Mouse (Mus musculus): ENCODE measurements at regions not wholly inside any gene's neighbourhood (a gene's known extent, or its start where the extent isn't known, plus 50 kb on each side); places are given as distances from the start of the nearest gene placed in this dataset.
"Not testable (repeated sequence)": the region's sequence is repeated elsewhere in the genome, so short reads cannot be mapped to it uniquely, and the experiment has no call there.

- DNase-seq (ENCODE audit: low spot score in 2 of 2) = no peak
Measured at GRCm38 (mm10) chr2:107468671-107469070, 178.2 kb downstream of the Kcna4 start.

DNA sequence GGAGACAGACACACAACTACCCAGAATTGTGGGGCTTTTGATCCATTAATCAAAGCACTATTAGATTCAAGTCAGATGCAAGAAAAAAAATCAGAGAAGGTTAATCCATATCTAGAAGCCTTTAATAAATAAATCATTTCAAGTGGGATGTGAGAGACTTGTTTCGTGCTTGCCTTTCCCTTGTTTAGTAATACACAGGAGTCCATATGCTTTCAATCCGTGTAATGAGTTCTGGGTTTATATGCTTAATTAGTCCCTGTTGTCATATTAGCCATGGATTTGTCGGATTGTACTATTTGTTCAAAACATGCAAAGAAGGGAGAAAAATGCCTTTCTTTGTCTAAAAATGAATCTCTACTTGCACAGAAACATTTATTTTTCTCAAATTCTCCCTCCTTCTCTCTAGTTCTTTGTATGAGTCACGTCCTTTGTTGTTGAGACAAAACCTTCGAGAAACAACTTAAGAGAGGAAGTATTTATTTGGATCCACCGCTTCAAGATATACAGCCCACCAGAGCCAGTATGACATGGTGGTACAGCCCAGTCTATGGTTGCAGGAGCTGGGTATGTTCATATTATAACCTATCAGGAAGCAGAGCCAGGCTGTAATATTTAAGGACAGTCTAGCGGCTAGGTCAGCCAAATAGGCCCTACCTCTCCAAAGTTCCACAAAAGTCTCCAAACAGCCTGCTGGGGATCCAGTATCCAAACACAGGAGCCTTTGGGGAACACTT, 213.4 kb downstream of the Kcna4 start:
- no peak for DNase-seq (ENCODE audit: low spot score in 2 of 2)

DNA sequence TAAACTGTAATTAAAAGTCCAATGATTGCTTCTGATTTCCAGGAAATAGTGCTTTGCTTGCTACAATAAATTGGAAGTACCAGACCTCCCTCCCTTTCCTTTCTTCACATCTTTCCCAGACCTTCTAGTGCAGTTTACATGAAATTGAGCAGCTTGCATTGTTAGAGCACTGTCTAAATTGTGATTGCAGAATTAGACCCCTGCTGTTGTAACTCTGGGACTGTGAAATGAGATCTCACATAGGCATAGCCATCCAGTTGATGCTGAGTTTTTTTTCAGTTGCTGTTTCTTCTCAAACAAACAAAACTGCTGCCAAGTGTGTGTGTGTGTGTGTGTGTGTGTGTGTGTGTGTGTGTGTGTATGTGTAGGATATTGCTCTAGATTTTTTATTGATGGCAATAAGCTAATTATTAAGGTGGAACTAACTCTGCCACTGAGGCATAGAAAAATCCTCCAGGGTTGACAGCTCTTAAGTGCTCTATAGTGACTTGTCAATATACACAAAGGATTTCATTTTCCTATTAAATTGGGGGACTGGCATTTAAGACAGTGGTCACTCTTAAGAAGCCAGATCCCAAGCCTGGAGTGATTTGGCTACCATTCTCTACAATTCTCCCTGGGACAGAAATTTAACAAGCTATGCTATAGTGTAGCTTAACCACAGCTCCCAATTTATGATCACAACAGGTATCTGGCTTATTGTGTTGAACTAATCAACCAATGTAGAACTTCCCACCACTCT, 217.2 kb downstream of the Kcna4 start:
- DNase-seq (ENCODE audit: low spot score in 2 of 2) = no peak

DNA sequence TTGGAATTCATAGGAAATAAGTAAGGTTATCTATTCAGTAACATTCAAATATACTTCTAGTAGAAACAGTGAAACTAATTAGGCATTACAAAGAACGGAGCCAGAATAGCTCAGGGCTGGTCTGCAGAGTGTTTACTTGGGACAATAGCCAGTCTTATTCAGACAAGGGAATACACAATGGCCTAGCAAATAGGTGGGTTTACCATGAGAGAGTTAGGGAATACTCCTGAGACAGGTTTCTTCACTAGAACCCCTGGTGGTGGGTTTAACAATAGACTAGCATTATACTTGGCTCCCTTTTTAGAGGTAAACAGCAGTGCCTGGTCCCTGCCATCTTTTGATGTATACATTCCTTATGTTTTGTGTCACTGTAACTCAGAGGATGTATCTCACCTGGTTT, 225.0 kb downstream of the Kcna4 start:
- not testable (repeated sequence) for DNase-seq (ENCODE audit: low spot score in 2 of 2)

- DNase-seq (ENCODE audit: low spot score in 2 of 2) = no peak
Measured at GRCm38 (mm10) chr2:107518107-107518506, 227.7 kb downstream of the Kcna4 start.

GRCm38 (mm10) chr2:107518759-107519158, 228.3 kb downstream of the Kcna4 start:
- DNase-seq (ENCODE audit: low spot score in 2 of 2) = no peak

- peak; percentile 59 to 68 for DNase-seq (ENCODE audit: low spot score in 2 of 2)
Measured at GRCm38 (mm10) chr2:107519326-107519725, 228.9 kb downstream of the Kcna4 start.

GRCm38 (mm10) chr2:107519761-107520160, 229.3 kb downstream of the Kcna4 start:
- DNase-seq (ENCODE audit: low spot score in 2 of 2) = peak; percentile 67 to 75

DNA sequence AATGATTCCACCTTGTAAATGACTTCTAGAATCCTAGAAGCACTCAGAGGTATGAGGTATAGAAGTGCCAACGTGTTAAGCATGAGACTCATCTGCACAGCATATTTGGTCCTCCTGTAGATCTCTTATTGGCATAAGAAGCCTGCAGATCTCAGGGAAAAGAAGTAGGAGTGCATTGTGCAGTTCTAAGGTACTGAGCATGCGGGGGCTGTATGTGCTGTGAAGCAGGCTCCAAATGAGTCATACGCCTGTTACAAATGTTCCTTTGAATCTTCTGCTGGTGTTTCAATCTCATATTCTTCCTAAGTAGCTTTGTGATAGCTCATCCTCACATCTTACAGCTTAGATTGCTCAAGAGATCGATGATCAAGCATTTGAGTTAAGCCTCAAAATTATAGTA, 252.7 kb downstream of the Kcna4 start:
- DNase-seq (ENCODE audit: low spot score in 2 of 2) = peak; percentile 25 to 41

GRCm38 (mm10) chr2:107552569-107552968, 262.1 kb downstream of the Kcna4 start:
- no peak for DNase-seq (ENCODE audit: low spot score in 2 of 2)

DNA sequence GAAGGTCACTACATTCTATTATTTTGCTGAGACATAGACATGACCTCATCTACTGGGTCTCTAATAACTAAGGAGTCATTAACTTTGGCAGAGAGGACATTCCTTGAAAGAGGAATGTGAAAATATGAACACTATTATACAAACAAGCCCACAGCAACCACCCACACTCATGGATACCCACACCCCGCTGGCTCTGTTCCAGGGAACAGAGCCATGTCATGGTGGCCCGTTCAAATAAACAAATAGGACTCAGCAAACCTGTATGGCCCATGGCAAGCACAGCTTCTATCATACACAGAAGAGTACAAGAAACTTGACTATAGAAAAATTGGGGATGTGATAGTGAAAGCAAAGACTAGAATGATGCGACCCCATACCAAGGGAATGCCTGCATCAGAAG, 265.8 kb downstream of the Kcna4 start:
- no peak for DNase-seq (ENCODE audit: low spot score in 2 of 2)

- no peak for DNase-seq (ENCODE audit: low spot score in 2 of 2)
Measured at GRCm38 (mm10) chr2:107569618-107570017, 279.2 kb downstream of the Kcna4 start.

DNA sequence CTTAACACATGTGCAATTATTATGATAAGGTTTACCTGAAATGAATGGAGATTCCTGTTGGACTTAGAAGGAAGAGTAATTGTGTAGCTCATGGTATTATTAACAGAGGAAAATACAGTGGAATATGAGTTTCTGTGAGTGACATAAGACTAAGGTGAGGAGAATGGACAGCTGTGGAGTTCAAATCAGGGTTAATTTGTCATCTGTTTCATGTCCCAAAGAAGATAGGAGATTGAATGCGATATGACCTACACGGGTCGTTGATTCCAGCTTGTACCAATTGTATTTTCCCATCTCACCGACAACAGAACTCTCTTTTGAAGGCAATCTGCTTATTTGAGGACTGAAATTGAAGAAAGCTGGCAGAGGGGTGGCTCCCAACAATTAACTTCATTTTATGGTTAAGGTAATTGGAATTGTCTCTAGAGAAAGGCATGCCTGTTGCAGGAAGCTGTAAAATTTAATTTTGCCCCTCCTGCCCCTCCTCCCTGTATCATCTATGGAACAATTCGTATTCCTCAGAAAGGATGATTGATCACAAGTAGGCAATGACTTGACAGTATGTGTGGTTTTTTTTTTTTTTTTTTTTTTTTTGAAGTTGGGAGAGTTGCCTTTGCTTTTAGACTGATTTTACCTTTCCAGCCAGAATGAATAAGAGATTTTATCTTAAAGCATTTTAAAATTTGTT, 319.6 kb downstream of the Kcna4 start:
- DNase-seq (ENCODE audit: low spot score in 2 of 2) = no peak

- DNase-seq (ENCODE audit: low spot score in 2 of 2) = no peak
Measured at GRCm38 (mm10) chr2:107611811-107612210, 321.4 kb downstream of the Kcna4 start.

GRCm38 (mm10) chr2:107612221-107612620, 321.8 kb downstream of the Kcna4 start:
- no peak for DNase-seq (ENCODE audit: low spot score in 2 of 2)

- peak; percentile 36 to 68 for DNase-seq (ENCODE audit: low spot score in 2 of 2)
Measured at GRCm38 (mm10) chr2:107614715-107615114, 324.3 kb downstream of the Kcna4 start.

GRCm38 (mm10) chr2:107627458-107627857, 337.0 kb downstream of the Kcna4 start:
- peak in 1 of 2 experiments; percentile 39 for DNase-seq (ENCODE audit: low spot score in 2 of 2)

GRCm38 (mm10) chr2:107659176-107659575, 368.7 kb downstream of the Kcna4 start:
- DNase-seq (ENCODE audit: low spot score in 2 of 2) = no peak

All from right cerebral cortex, postnatal 10 days (tissue).